Mouse (Mus musculus): ENCODE measurements around the gene Akap5.

Akap5 gene

GRCm38 (mm10) chr12:76324679-76325431, at the start of gene Akap5:
Gene Akap5 (plus strand): TSS chr12:76324891.
- DNase-seq (ENCODE audit: low read depth): peak; percentile 38

GRCm38 (mm10) chr12:76278209-76278608, 46.5 kb upstream of the Akap5 start:
- no peak for DNase-seq (ENCODE audit: low read depth)

GRCm38 (mm10) chr12:76280556-76280955, 44.1 kb upstream of the Akap5 start:
- DNase-seq (ENCODE audit: low read depth): no peak

GRCm38 (mm10) chr12:76281111-76281660, 43.5 kb upstream of the Akap5 start:
- DNase-seq (ENCODE audit: low read depth): no peak

- no peak for DNase-seq (ENCODE audit: low read depth)
These were observed 42.6 kb upstream of the Akap5 start for GRCm38 (mm10) chr12:76282132-76282531.

- no peak for DNase-seq (ENCODE audit: low read depth)
These were observed 42.0 kb upstream of the Akap5 start for GRCm38 (mm10) chr12:76282532-76283173.

GRCm38 (mm10) chr12:76285418-76285817, 39.3 kb upstream of the Akap5 start:
- no peak for DNase-seq (ENCODE audit: low read depth)

- no peak for DNase-seq (ENCODE audit: low read depth)
These were observed 36.7 kb upstream of the Akap5 start for GRCm38 (mm10) chr12:76287986-76288385.

GRCm38 (mm10) chr12:76288494-76288893, 36.2 kb upstream of the Akap5 start:
- no peak for DNase-seq (ENCODE audit: low read depth)

GRCm38 (mm10) chr12:76289428-76289827, 35.3 kb upstream of the Akap5 start:
- DNase-seq (ENCODE audit: low read depth): no peak

GRCm38 (mm10) chr12:76290271-76290670, 34.4 kb upstream of the Akap5 start:
- DNase-seq (ENCODE audit: low read depth): peak; percentile 33

- DNase-seq (ENCODE audit: low read depth): peak; percentile 43
These were observed 31.5 kb upstream of the Akap5 start for GRCm38 (mm10) chr12:76293192-76293591.

- DNase-seq (ENCODE audit: low read depth): no peak
These were observed 26.9 kb upstream of the Akap5 start for GRCm38 (mm10) chr12:76297830-76298229.

- no peak for DNase-seq (ENCODE audit: low read depth)
These were observed 25.3 kb upstream of the Akap5 start for GRCm38 (mm10) chr12:76299361-76299906.

GRCm38 (mm10) chr12:76300367-76300766, 24.3 kb upstream of the Akap5 start:
- DNase-seq (ENCODE audit: low read depth): no peak

GRCm38 (mm10) chr12:76303474-76303873, 21.2 kb upstream of the Akap5 start:
- DNase-seq (ENCODE audit: low read depth): no peak

GRCm38 (mm10) chr12:76304199-76304598, 20.5 kb upstream of the Akap5 start:
- no peak for DNase-seq (ENCODE audit: low read depth)

GRCm38 (mm10) chr12:76305107-76305506, 19.6 kb upstream of the Akap5 start:
- no peak for DNase-seq (ENCODE audit: low read depth)

- no peak for DNase-seq (ENCODE audit: low read depth)
These were observed 17.7 kb upstream of the Akap5 start for GRCm38 (mm10) chr12:76306852-76307561.

- DNase-seq (ENCODE audit: low read depth): peak; percentile 7
These were observed 16.7 kb upstream of the Akap5 start for GRCm38 (mm10) chr12:76307964-76308363.

- no peak for DNase-seq (ENCODE audit: low read depth)
These were observed 16.3 kb upstream of the Akap5 start for GRCm38 (mm10) chr12:76308436-76308835.

- DNase-seq (ENCODE audit: low read depth): no peak
These were observed 14.7 kb upstream of the Akap5 start for GRCm38 (mm10) chr12:76310007-76310406.
